Mouse (Mus musculus): Measurements from ENCODE around the gene Serpinb8.

Serpinb8 gene

GRCm38 (mm10) chr1:107589691-107590470 is at the start of gene Serpinb8:
TSS of gene Serpinb8 (plus strand) at chr1:107590006.
- no peak for DNase-seq

DNA sequence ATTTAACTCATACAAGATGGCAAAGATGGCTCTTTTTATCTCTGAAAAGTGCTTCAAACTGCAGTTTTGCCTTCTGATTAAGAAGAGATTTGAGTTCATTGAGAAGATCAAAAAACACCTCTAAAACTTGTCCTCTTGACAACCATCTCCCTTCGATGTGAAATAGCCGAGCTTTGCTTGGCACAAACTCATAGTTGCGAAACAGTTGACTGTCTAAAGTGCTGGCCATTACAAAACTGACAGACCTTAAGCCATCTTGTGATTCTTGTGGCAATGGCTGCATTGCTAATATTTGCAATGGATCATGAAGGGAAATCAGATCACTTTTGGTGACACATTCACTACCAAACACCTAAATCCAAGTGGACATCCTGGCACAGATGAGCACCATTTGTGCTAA is 30.3 kb upstream of the Serpinb8 start:
- DNase-seq = no peak

DNA sequence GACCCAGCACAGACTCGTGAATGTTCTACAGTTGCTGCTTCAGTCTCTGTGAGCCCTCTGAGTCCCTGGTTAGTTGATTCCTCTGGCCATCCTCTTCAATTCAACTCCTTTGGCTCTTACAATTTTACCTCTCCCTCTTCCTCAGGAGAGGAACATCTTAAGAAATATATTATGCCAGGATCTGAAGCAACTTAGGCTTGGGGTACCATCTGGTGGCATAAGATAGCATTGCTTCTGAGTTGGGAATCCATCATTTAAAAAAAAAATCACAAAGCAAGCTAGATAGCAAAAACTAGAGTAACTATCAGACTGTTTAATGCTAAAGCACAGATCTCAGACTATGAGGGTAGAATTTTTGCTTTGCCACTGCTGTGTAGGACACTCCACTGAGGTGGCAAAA is 27.7 kb upstream of the Serpinb8 start:
- DNase-seq = no peak

- no peak for DNase-seq
Measured at GRCm38 (mm10) chr1:107565644-107566043, 24.2 kb upstream of the Serpinb8 start.

- DNase-seq = no peak
Measured at GRCm38 (mm10) chr1:107576094-107576493, 13.7 kb upstream of the Serpinb8 start.

DNA sequence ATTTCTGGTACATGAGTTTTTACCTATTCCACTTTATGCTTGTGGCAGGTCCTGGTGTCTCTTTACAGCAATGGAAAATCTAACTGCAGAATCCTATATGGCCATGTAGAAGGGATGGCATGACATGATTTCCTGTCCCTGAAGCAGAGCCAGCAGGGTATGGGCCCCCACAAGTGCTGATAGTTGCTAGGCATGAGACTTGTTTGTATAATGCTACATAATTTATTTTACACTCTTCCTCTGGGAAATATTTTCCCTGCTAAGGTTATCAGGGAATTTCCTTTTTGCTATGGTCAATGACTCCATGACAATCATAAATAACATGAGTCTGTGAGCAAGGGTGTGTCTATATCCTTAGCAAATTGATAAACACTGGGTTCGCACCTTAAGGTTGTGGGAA is 12.3 kb upstream of the Serpinb8 start:
- DNase-seq = no peak

- no peak for DNase-seq
Measured at GRCm38 (mm10) chr1:107581220-107581619, 8.6 kb upstream of the Serpinb8 start.

DNA sequence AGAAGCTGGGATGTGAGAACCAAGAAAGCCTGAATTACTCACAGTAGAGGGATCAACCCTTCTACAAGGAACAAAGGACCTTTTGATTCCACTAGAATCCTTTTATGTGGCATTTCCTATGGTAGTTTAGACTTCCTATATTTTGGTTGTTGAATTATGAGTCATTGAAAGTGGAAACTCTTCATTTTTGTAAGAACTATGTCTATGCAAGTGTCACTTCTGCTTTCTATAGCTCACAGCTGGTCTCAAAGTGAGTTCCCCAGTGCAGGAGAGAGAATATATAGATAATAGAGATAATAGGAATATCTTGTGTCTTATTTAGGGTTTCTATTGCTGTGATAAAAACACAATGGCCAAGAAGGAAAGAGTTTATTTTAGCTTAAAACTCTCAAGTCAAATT is 6.9 kb upstream of the Serpinb8 start:
- DNase-seq = no peak

GRCm38 (mm10) chr1:107583958-107584376 is 5.8 kb upstream of the Serpinb8 start:
- DNase-seq = no peak

- no peak for DNase-seq
Measured at GRCm38 (mm10) chr1:107584932-107585331, 4.9 kb upstream of the Serpinb8 start.

GRCm38 (mm10) chr1:107586196-107586595 is 3.6 kb upstream of the Serpinb8 start:
- no peak for DNase-seq

GRCm38 (mm10) chr1:107588206-107588605 is 1.6 kb upstream of the Serpinb8 start:
- no peak for DNase-seq

DNA sequence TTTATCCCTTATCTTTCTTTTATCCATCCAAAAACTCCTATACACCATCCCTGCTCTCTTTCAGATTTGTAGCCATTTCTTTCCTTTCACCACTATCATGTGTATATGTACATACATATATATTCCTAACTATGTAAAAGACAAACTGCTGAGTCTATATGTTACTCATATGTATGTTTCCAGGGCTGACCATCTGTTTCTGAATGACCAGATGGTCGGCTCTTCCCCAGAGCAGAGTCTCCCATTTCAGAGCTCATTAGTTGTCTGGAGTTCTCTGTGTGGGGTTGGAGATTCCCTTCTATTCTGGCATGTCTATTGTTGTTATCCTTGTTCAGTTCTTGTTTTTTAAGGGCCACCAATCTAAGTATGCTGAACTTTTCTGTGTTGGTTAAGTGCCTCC is 1.2 kb upstream of the Serpinb8 start:
- DNase-seq = no peak

DNA sequence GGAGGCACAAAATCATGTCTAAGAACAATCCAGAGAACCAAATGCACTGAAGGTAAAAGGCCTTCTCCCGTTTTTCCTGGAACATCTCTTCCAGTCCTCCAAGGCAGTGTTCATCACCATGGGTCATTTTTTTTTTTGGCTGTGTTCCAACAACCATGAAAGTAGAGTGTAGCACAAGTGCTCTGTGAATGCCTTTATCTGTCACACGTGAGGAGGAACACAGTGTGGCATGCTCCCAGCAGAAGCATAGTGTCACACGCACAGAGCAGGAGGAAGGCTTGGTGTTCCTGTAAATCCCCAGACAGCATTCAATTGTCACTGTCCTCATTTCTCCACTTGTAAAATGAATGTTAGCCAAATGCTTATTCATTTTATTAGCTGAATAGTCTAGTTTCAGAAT is 2.8 kb downstream of the Serpinb8 start:
- DNase-seq = no peak

DNA sequence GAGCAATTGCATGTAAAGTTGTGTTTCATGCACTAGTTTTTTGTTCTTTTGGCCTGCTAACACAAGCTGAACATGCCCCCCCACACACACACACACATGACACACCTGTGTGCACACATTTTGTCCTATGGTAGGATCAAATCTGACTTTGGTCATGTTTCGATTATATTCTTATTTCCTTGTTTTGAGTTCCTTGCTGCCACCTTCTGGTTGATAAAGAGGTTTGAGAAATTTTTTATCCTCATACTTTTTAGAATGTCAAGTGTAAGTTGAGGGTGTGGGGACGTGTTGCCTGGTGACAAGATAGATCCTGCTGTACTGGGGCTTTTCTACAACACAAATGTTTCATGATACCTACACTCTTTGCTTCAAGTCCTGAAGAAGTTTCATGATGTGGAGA is 3.7 kb downstream of the Serpinb8 start:
- DNase-seq = no peak

- DNase-seq = no peak
Measured at GRCm38 (mm10) chr1:107596874-107597273, 7.1 kb downstream of the Serpinb8 start.

DNA sequence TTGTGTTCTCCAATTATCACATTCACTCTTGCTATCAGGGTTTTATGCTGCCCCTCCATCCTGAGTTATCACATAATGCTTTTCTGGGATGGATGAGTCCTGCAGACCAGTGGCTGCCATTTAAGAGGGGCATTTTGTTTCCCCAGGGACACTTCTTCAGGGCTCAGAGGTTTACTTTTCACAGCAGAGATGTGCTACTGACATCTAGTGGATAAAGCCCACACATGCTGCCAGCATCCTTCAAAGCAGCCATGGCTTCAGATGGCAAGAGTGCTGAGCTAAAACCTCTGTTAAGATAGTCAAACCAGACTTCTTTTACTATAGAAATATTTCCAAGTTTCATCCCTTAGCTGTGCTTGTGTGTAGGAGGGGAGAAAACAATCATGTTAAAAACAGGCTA is 8.7 kb downstream of the Serpinb8 start:
- DNase-seq = no peak

- no peak for DNase-seq
Measured at GRCm38 (mm10) chr1:107608942-107609341, 19.1 kb downstream of the Serpinb8 start.

- DNase-seq = no peak
Measured at GRCm38 (mm10) chr1:107614087-107614486, 24.3 kb downstream of the Serpinb8 start.

- DNase-seq = no peak
Measured at GRCm38 (mm10) chr1:107622017-107622416, 32.2 kb downstream of the Serpinb8 start.

DNA sequence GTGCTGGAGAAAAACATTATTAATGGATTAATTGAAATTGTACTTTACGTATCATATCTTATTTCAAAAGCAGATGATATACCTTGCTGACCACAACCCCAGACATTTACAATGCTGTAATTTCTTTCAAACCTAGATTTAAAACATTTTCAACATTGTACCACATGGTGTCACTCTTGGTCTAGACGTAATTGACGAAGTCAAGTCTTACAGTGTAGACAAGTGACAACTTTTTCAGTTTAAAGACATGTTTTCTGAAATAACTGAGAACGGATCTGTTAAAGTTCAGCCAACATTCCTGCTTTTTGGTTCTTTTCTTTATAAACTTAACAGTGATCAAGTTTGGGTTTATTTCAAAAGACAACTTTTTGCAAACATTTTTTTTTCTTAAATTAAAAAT is 46.1 kb downstream of the Serpinb8 start:
- no peak for DNase-seq

DNA sequence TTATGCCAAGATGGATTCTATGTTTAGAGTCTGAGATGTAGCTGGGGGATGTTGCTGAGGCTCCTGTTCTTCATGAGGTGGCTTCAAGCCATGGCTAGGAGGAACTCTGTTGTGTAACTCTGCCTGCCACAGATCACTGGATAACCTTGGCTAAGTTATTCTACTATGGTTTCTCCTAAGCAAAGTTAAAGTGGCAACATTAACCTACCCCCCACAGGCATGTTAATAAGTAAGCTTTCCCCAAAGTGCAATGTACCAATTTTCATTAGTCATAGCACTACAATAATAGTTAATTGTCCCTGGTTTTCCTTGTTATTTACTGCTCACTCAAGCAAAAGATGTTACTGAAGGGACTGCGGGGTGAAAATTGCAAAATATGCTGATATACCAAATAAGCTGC is 48.2 kb downstream of the Serpinb8 start:
- no peak for DNase-seq

GRCm38 (mm10) chr1:107638459-107638858 is 48.7 kb downstream of the Serpinb8 start:
- DNase-seq = no peak

- DNase-seq = no peak
Measured at GRCm38 (mm10) chr1:107642457-107643118, 52.8 kb downstream of the Serpinb8 start.

DNA sequence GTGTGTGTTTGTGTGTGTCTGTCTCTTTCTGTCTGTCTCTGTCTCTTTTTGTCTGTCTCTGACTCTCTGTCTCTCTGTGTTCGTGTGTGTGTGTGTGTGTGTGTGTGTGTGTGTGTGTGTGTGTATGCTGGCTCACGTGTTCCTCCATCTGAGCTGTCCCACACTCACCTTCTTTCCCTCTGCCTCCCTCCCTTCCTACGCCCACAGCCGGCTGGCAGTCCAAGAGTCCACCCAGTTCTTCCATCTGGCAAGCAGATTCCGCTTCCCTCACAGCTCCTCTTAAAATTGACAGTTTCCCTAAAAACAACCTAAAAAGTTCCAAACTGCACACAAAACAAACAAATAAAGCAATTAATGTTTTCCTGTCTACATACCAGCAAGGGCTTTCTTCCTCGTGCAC is 55.3 kb downstream of the Serpinb8 start:
- DNase-seq = no peak

Measured in thymus, postnatal 36 days (tissue).